Mouse (Mus musculus) CH12.LX (cell line): ENCODE results near the gene Lpin1.
A peak's percentile ranks its signal among the peaks of the same experiment; 100 is the strongest.

ENCODE experiments used
- CTCF ChIP-seq, 2 experiments: IDR thresholded peaks in 1 of 2; conservative IDR thresholded peaks in 1 of 2; 2 replicates each; pipeline ENCODE4 v1.5.1; 2011 to 2012; ENCODE audit warnings: low read depth in 2 of 2, low read length in 2 of 2, improper control_type of control experiment in 1 of 2, inconsistent platforms in 1 of 2, mild to moderate bottlenecking in 1 of 2, moderate library complexity in 1 of 2
- ELF1 ChIP-seq: IDR thresholded peaks from 2 replicates; pipeline ENCODE4 v1.6.1; 2014; ENCODE audit warnings: low read depth, mild to moderate bottlenecking, inconsistent platforms, low read length, improper control_type of control experiment
- EP300 ChIP-seq: IDR thresholded peaks from 2 replicates; pipeline ENCODE4 v1.6.1; 2011; ENCODE audit warnings: low read length, improper control_type of control experiment
- ETS1 ChIP-seq: conservative IDR thresholded peaks from 2 replicates; pipeline ENCODE4 v1.6.1; 2012; ENCODE audit warnings: low read depth, mild to moderate bottlenecking, inconsistent platforms, low read length, improper control_type of control experiment, moderate library complexity
- KAT2A ChIP-seq: IDR thresholded peaks from 2 replicates; pipeline ENCODE4 v1.6.1; 2012; ENCODE audit warnings: low read length, improper control_type of control experiment, inconsistent platforms; ENCODE audit not compliant: insufficient replicate concordance
- MYC ChIP-seq: IDR thresholded peaks from 2 replicates; pipeline ENCODE4 v1.6.1; 2011; ENCODE audit warnings: low read depth, mild to moderate bottlenecking, improper control_type of control experiment, low read length
- NELFE ChIP-seq: IDR thresholded peaks from 2 replicates; pipeline ENCODE4 v1.6.1; 2011; ENCODE audit warnings: low read depth, low read length, improper control_type of control experiment
- POLR2A ChIP-seq: IDR thresholded peaks from 2 replicates; pipeline ENCODE4 v1.6.1; 2011; ENCODE audit warnings: low read depth, mild to moderate bottlenecking, improper control_type of control experiment, low read length
- POLR2AphosphoS2 ChIP-seq: IDR thresholded peaks from 2 replicates; pipeline ENCODE4 v1.6.1; 2011; ENCODE audit warnings: low read depth, low read length, improper control_type of control experiment
- USF1 ChIP-seq: IDR thresholded peaks from 2 replicates; pipeline ENCODE4 v1.6.1; 2014; ENCODE audit warnings: low read depth, mild to moderate bottlenecking, inconsistent platforms, low read length, improper control_type of control experiment
- ZC3H11A ChIP-seq: IDR thresholded peaks from 2 replicates; pipeline ENCODE4 v1.6.1; 2012; ENCODE audit warnings: low read depth, mild to moderate bottlenecking, inconsistent platforms, low read length, improper control_type of control experiment
- ZKSCAN1 ChIP-seq: IDR thresholded peaks from 2 replicates; pipeline ENCODE4 v1.6.1; 2012; ENCODE audit warnings: low read depth, inconsistent platforms, low read length, improper control_type of control experiment, borderline replicate concordance

DNA sequence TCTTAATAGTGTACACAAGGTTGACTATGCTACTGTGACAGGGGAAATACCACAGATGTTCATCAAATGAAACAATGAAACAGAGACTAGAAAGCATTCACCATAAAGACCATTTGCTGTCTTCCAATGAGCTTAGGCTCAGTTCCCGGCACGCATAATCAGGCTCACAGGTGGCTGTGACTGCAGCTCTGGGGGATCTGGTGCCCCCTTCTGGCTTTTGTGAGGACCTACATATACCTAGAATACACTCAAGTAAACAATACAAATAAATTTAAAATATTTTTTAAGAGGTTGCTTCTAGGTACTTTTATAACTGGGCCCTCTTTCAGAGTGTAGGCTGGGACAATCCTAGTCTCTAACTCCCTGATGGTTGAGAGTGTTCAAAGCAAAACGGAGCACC lies 106.5 kb downstream of the Lpin1 start:
- TF ChIP-seq POLR2A (no peak), MYC (no peak), ZKSCAN1 (no peak), EP300 (no peak), CTCF (conservative IDR thresholded peaks at IDR 0.05 in 1 of 2, IDR thresholded peaks at IDR 0.05 in 1 of 2; ENCODE audit: low read depth in 2 of 2, low read length in 2 of 2) (peak in 1 of 2 experiments; percentile 43; a peak in 2 of 4 replicates), POLR2AphosphoS2 (no peak), ZC3H11A (no peak), KAT2A (no peak), NELFE (no peak), USF1 (no peak), ELF1 (no peak), ETS1 (no peak)
